Mouse (Mus musculus) myocyte (in vitro differentiated cells): ENCODE measurements around the gene Wdr90.

Experiments
- MYOG ChIP-seq, 3 experiments: IDR thresholded peaks; one replicate each; pipeline ENCODE4 v1.6.1; 2011; ENCODE audit warnings: control low read depth in 2 of 3, low read depth in 2 of 3, mild to moderate bottlenecking in 2 of 3; ENCODE audit not compliant: insufficient read length in 2 of 3, control insufficient read depth in 1 of 3, insufficient read depth in 1 of 3
- POLR2A ChIP-seq: IDR thresholded peaks from one replicate; pipeline ENCODE4 v1.6.1; 2011; ENCODE audit warnings: low read depth, mild to moderate bottlenecking, control low read depth, moderate library complexity; ENCODE audit not compliant: insufficient read length
- USF1 ChIP-seq: IDR thresholded peaks from one replicate; pipeline ENCODE4 v1.6.1; 2011; ENCODE audit warnings: low read depth, mild to moderate bottlenecking, control low read depth, moderate library complexity

DNA sequence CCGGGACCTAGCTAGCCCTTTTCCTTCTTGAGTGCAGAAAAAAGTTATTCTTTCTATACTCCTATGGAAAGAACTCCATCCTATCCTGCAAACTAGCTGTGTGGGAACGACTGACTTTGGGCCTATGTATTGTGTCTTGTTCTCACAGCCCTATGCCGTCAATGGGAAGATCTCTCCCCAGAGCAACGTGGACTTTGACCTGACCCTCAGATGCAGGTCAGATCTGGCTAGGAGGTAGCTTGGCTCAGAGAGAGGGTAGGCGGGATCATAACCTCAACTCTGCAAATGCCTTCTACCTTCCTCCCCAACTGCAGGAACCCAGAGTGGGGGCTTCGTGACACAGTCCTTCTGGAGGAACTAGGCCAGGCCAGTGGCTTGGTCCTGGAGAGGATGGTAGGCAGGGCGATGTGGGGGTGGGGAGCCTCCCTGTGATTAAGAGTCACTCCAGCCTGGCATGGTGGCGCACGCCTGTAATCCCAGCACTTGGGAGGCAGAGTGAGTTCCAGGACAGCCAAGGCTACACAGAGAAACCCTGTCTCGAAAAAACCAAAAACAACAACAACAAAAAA is 15.1 kb upstream of the Wdr90 start:
- TF ChIP-seq POLR2A (no peak), MYOG (IDR thresholded peaks at IDR 0.05; ENCODE audit: control insufficient read depth in 1 of 3, insufficient read depth in 1 of 3, insufficient read length in 2 of 3, low read depth in 2 of 3) (no peak), USF1 (no peak)
